Mouse (Mus musculus): ENCODE measurements around the gene Alyref. TPM values are rescaled to one million over a fixed set of nuclear protein-coding genes. Genes with fewer than 3 reads are reported as not detected.

Alyref gene
- total and polyA plus RNA-seq, 3 experiments, result 600 to 1,072 TPM; not detected in 1

DNA sequence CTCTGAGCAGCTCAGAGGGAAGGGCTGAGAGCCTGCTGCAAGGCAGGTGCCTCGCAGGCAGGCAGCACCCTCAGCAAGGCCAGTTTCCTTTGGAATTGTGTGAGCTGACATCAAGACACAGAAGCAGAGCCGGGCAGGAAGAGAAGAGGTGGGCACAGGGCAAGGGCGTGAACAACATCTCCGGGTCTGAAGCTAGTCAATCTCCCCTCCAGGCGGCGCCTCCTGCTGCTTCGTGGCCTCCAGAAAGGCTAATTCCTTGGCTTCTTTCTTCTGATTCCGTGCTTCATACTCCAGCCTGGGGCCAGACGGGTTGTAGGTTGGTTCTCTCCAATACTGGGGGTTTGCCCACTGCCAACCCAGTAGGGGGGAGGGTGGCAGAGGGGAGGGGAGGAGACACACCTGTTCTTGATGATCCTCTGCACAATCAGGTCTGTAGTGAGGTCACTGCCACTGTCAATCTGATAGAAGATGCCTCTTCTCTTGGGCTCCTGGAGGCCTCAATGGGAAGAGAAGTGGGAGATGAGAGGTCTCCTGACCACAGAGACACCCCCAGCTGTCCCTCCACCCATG is 12.4 kb upstream of the Alyref start:
- H3K9ac ChIP-seq (ENCODE audit: control insufficient read depth, low read depth, low read length, poor library complexity, severe bottlenecking), result no peak overlapping the region
- no peaks in the 10 kb centered on the region for H3K27me3 ChIP-seq (ENCODE audit: control insufficient read depth in 1 of 2, insufficient read depth in 2 of 2, low read length in 2 of 2)
- H3K4me1 ChIP-seq (ENCODE audit: control insufficient read depth in 1 of 2, insufficient read depth in 2 of 2, low read length in 2 of 2), result no peaks in the 10 kb centered on the region
- no peak for DNase-seq (ENCODE audit: low read depth, low spot score)
- H3K79me2 ChIP-seq (ENCODE audit: control insufficient read depth, insufficient read depth, low read length, poor library complexity), result peaks cover 5% of the 10 kb centered on the region; the same call in 1 of the 2 replicates
- H3K27ac ChIP-seq (ENCODE audit: control insufficient read depth, low read depth, low read length), result no peak overlapping the region
- no peaks in the 10 kb centered on the region for H3K9me3 ChIP-seq (replicated peaks; ENCODE audit: insufficient read depth, low read length)
- no peak for TF ChIP-seq SMC3 (IDR thresholded peaks at IDR 0.05; ENCODE audit: low read depth, low read length)
- no peak for TF ChIP-seq USF2 (IDR thresholded peaks at IDR 0.05; ENCODE audit: borderline replicate concordance in 1 of 2, insufficient read depth in 1 of 2, low read depth in 1 of 2, low read length in 2 of 2)
- TF ChIP-seq CHD1 (IDR thresholded peaks at IDR 0.05; ENCODE audit: low read depth, low read length), result no peak
- no peak for TF ChIP-seq POLR2A (IDR thresholded peaks at IDR 0.05; ENCODE audit: control insufficient read depth in 1 of 2, insufficient read depth in 1 of 2, low read depth in 1 of 2, low read length in 2 of 2, poor library complexity in 1 of 2)
- TF ChIP-seq BHLHE40 (IDR thresholded peaks at IDR 0.05; ENCODE audit: borderline replicate concordance, low read depth, low read length), result no peak
- no peak for TF ChIP-seq TCF12 (IDR thresholded peaks at IDR 0.05; ENCODE audit: low read depth, low read length)
- no peak for TF ChIP-seq TAL1 (IDR thresholded peaks at IDR 0.05; ENCODE audit: low read length)
- no peak for TF ChIP-seq MYC (IDR thresholded peaks at IDR 0.05; ENCODE audit: low read depth, low read length)
- no peak for TF ChIP-seq MXI1 (IDR thresholded peaks at IDR 0.05; ENCODE audit: low read depth, low read length)
- no peak for TF ChIP-seq USF1 (IDR thresholded peaks at IDR 0.05; ENCODE audit: low read depth, low read length)
- no peak for TF ChIP-seq NELFE (IDR thresholded peaks at IDR 0.05; ENCODE audit: low read depth, low read length)
- TF ChIP-seq TBP (IDR thresholded peaks at IDR 0.05; ENCODE audit: low read depth, low read length), result no peak
- no peak for TF ChIP-seq GATA1 (IDR thresholded peaks at IDR 0.05; ENCODE audit: low read depth, low read length)
- no peak for TF ChIP-seq E2F4 (IDR thresholded peaks at IDR 0.05; ENCODE audit: borderline replicate concordance, low read depth, low read length)
- TF ChIP-seq JUND (IDR thresholded peaks at IDR 0.05; ENCODE audit: low read depth, low read length), result no peak
- no peak for TF ChIP-seq RCOR1 (IDR thresholded peaks at IDR 0.05; ENCODE audit: low read depth, low read length)
- TF ChIP-seq CHD2 (IDR thresholded peaks at IDR 0.05; ENCODE audit: low read length), result no peak
- H3K4me3 ChIP-seq (ENCODE audit: control insufficient read depth in 1 of 2, insufficient read depth in 1 of 2, low read depth in 2 of 2, low read length in 2 of 2), result no peak overlapping the region
- H3K36me3 ChIP-seq (ENCODE audit: control insufficient read depth in 1 of 2, insufficient read depth in 2 of 2, low read length in 2 of 2), result peaks cover 0 to 1% of the 10 kb centered on the region in 2 experiments; a peak in 2 of 4 replicates

DNA sequence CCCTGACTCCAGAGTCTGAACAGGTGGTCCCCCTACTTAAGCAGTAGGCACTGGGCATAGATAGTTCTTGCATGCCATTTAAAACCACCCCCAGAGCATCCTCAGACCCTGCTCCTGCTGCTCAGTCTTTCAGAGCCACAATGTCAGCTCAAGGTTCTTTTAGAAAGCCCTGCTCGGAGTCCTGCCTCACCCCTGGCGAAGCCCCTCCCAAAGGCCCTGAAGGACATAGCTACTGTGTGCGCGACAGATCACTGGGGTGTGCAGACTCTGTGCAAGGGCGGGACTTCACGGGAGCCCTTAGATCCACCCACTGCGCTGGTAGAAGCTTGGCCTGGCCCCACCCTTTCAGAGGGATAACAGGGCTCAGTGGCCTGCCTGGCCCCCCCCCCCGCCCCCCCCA is 11.1 kb upstream of the Alyref start:
- H3K27ac ChIP-seq (ENCODE audit: control insufficient read depth, low read depth, low read length), result no peak overlapping the region
- no peaks in the 10 kb centered on the region for H3K27me3 ChIP-seq (ENCODE audit: control insufficient read depth in 1 of 2, insufficient read depth in 2 of 2, low read length in 2 of 2)
- no peak overlapping the region for H3K4me3 ChIP-seq (ENCODE audit: control insufficient read depth in 1 of 2, insufficient read depth in 1 of 2, low read depth in 2 of 2, low read length in 2 of 2)
- no peak for DNase-seq (ENCODE audit: low read depth, low spot score)
- no peaks in the 10 kb centered on the region for H3K4me1 ChIP-seq (ENCODE audit: control insufficient read depth in 1 of 2, insufficient read depth in 2 of 2, low read length in 2 of 2)
- H3K9me3 ChIP-seq (replicated peaks; ENCODE audit: insufficient read depth, low read length), result no peaks in the 10 kb centered on the region
- H3K9ac ChIP-seq (ENCODE audit: control insufficient read depth, low read depth, low read length, poor library complexity, severe bottlenecking), result no peak overlapping the region
- no peaks in the 10 kb centered on the region for H3K79me2 ChIP-seq (ENCODE audit: control insufficient read depth, insufficient read depth, low read length, poor library complexity)
- TF ChIP-seq TCF12 (IDR thresholded peaks at IDR 0.05; ENCODE audit: low read depth, low read length) (no peak), ETS1 (IDR thresholded peaks at IDR 0.05; ENCODE audit: low read depth, low read length) (no peak), POLR2A (IDR thresholded peaks at IDR 0.05; ENCODE audit: control insufficient read depth in 1 of 2, insufficient read depth in 1 of 2, low read depth in 1 of 2, low read length in 2 of 2, poor library complexity in 1 of 2) (no peak; a peak in 1 of 4 replicates), MYC (IDR thresholded peaks at IDR 0.05; ENCODE audit: low read depth, low read length) (no peak), RCOR1 (IDR thresholded peaks at IDR 0.05; ENCODE audit: low read depth, low read length) (no peak), NELFE (IDR thresholded peaks at IDR 0.05; ENCODE audit: low read depth, low read length) (no peak), ZC3H11A (IDR thresholded peaks at IDR 0.05; ENCODE audit: low read depth, low read length) (no peak), SMC3 (IDR thresholded peaks at IDR 0.05; ENCODE audit: low read depth, low read length) (no peak; the same call in 1 of the 2 replicates), MYB (IDR thresholded peaks at IDR 0.05; ENCODE audit: low read depth, low read length) (no peak), UBTF (IDR thresholded peaks at IDR 0.05; ENCODE audit: borderline replicate concordance, insufficient read depth, low read depth, low read length) (no peak), BHLHE40 (IDR thresholded peaks at IDR 0.05; ENCODE audit: borderline replicate concordance, low read depth, low read length) (no peak), POLR2AphosphoS5 (IDR thresholded peaks at IDR 0.05; ENCODE audit: borderline replicate concordance, low read depth, low read length) (no peak), SIN3A (IDR thresholded peaks at IDR 0.05; ENCODE audit: low read length) (no peak), TAL1 (IDR thresholded peaks at IDR 0.05; ENCODE audit: low read length) (no peak), USF2 (IDR thresholded peaks at IDR 0.05; ENCODE audit: borderline replicate concordance in 1 of 2, insufficient read depth in 1 of 2, low read depth in 1 of 2, low read length in 2 of 2) (no peak), CHD1 (IDR thresholded peaks at IDR 0.05; ENCODE audit: low read depth, low read length) (no peak), CHD2 (IDR thresholded peaks at IDR 0.05; ENCODE audit: low read length) (no peak), KAT2A (conservative IDR thresholded peaks at IDR 0.05; ENCODE audit: low read depth, low read length) (no peak), MAZ (IDR thresholded peaks at IDR 0.05; ENCODE audit: low read depth, low read length) (no peak), GABPA (IDR thresholded peaks at IDR 0.05; ENCODE audit: low read depth, low read length) (no peak)
- peaks cover 0 to 1% of the 10 kb centered on the region in 2 experiments; a peak in 2 of 4 replicates for H3K36me3 ChIP-seq (ENCODE audit: control insufficient read depth in 1 of 2, insufficient read depth in 2 of 2, low read length in 2 of 2)

Measured in MEL (cell line).